Comparison of ENCODE assay signal across 11 mouse cellular contexts in genomic region chr1:187607065-187608047, GRCm38 (mm10). TPM values are rescaled to one million over a fixed set of nuclear protein-coding genes. Genes with fewer than 3 reads are reported as not detected.
A peak's percentile ranks its signal among the peaks of the same experiment; 100 is the strongest.
DNase-seq lines count a peak whose midpoint lies in the region; ATAC-seq lines count a peak whose summit lies in the region.
"Had no signal": no experiment of that assay in that cellular context is flagged by ENCODE, and none has a peak within 500 bp of the region (broad histone marks: within the 10 kb centered on the region; RNA-seq: fewer than 3 reads in every experiment).

No protein-coding gene starts in this region.

- no peaks in the 10 kb centered on the region for H3K9me3 ChIP-seq in heart, embryonic 10.5 days
- H3K9me3 ChIP-seq in forebrain, embryonic 12.5 days, result no peaks in the 10 kb centered on the region

- ATAC-seq in forebrain, embryonic 12.5 days (ENCODE audit: low FRiP score), result no peak

- H3K4me1 ChIP-seq in heart, embryonic 10.5 days, result peaks cover 83% of the 10 kb centered on the region
- peaks cover 62% of the 10 kb centered on the region for H3K4me1 ChIP-seq in forebrain, embryonic 12.5 days

- peaks cover 80% of the 10 kb centered on the region for H3K27me3 ChIP-seq in heart, embryonic 10.5 days (ENCODE audit: insufficient read depth, poor library complexity, severe bottlenecking)
- H3K27me3 ChIP-seq in forebrain, embryonic 12.5 days, result peaks cover 97% of the 10 kb centered on the region
- H3K27me3 ChIP-seq: CH12.LX had no signal

- peak overlapping the region; percentile 26 for H3K4me2 ChIP-seq in forebrain, embryonic 12.5 days

- no peaks in the 10 kb centered on the region for H3K36me3 ChIP-seq in heart, embryonic 10.5 days
- H3K36me3 ChIP-seq in forebrain, embryonic 12.5 days (replicated peaks), result no peaks in the 10 kb centered on the region

- H3K27ac ChIP-seq in heart, embryonic 10.5 days, result peak overlapping the region; percentile 62; the same call in 1 of the 2 replicates
- no peak overlapping the region for H3K27ac ChIP-seq in forebrain, embryonic 12.5 days

- WGBS in heart, embryonic 10.5 days, result 2% methylated on average over 47 of the region's 47 CpGs
- WGBS in forebrain, embryonic 12.5 days, result 2% methylated on average over 47 of the region's 47 CpGs

- DNase-seq in heart, embryonic 10.5 days (ENCODE audit: low spot score), result no peak
- DNase-seq in heart, adult 18-20 months, result no peak
- peak; percentile 43 for DNase-seq in kidney, postnatal 14 days
- DNase-seq in neural tube, embryonic 10.5 days (ENCODE audit: extremely low spot score, low spot score), result peak; percentile 54
- DNase-seq in natural killer cell, adult 2 months (ENCODE audit: low spot score in 2 of 2), result no peak
- no peak for DNase-seq in layer of hippocampus, adult 18-20 months (ENCODE audit: low spot score in 2 of 2)
- no peak for DNase-seq in gastrocnemius, adult 18-20 months (ENCODE audit: low spot score)

- no peak overlapping the region for H3K9ac ChIP-seq in forebrain, embryonic 12.5 days

- H3K4me3 ChIP-seq in heart, embryonic 10.5 days, result peak overlapping the region; percentile 70
- peak overlapping the region; percentile 10; the same call in 1 of the 2 replicates for H3K4me3 ChIP-seq in forebrain, embryonic 12.5 days (replicated peaks)
- H3K4me3 ChIP-seq: myocyte had no signal

RNA-seq across cellular contexts. Expression of gene Esrrg, which starts 1.2 kb away (rescaled TPM):
- 22.4 and 38.9 TPM in 2 replicates for polyA plus RNA-seq in heart, embryonic 10.5 days (2016; fragmentation: Nextera tagmentation; extraction: Ambion mirVana)
- 10 to 100 TPM; 45.3 to 57.9 TPM for total RNA-seq in heart, adult 18-20 months (2021)
- 8.1 and 9.1 TPM in 2 replicates for polyA plus RNA-seq in forebrain, embryonic 12.5 days (2016; fragmentation: Nextera tagmentation; extraction: Ambion mirVana)
- total RNA-seq in layer of hippocampus, adult 18-20 months (2021), result 10 to 100 TPM; 13.2 to 15.8 TPM
- 10 to 100 TPM; 19.7 to 34.8 TPM for total RNA-seq in gastrocnemius, adult 18-20 months (2021)
- total RNA-seq: CH12.LX; common myeloid progenitor, adult 5-6 weeks had no signal

Comparison
In these comparisons a context has a peak if more than half of its experiments do, and no peak if none do; other contexts are left out.
1. DNase-seq: peak in kidney, postnatal 14 days (single experiment) and neural tube, embryonic 10.5 days (single experiment); none in heart, embryonic 10.5 days (single experiment), heart, adult 18-20 months (0 of 2), natural killer cell, adult 2 months (0 of 2), layer of hippocampus, adult 18-20 months (0 of 2) and gastrocnemius, adult 18-20 months (single experiment).